Mouse (Mus musculus) heart, adult 2 months (tissue): ENCODE measurements around the gene Asb5. TPM values are rescaled to one million over a fixed set of nuclear protein-coding genes. Genes with fewer than 3 reads are reported as not detected.
"Not testable (repeated sequence)": the region's sequence is repeated elsewhere in the genome, so short reads cannot be mapped to it uniquely, and the experiment has no call there.

Experiments used
- DNase-seq, 2 experiments: peaks; one replicate each; pipeline ENCODE4 v3.0.0; 2021
- H3K27ac ChIP-seq: fragments of 200-600 bp; 2 replicates; pipeline ENCODE4 v1.8.1; 2022
- H3K27me3 ChIP-seq: fragments of 200-500 bp; 2 replicates; pipeline ENCODE4 v1.6.1; 2012; ENCODE audit warnings: mild to moderate bottlenecking, low read length, inconsistent platforms, mixed read lengths; ENCODE audit not compliant: control insufficient read depth, insufficient read depth
- H3K36me3 ChIP-seq: fragments of 200-500 bp; 2 replicates; pipeline ENCODE4 v1.6.1; 2012; ENCODE audit warnings: low read length, inconsistent platforms; ENCODE audit not compliant: control insufficient read depth, insufficient read depth
- H3K4me1 ChIP-seq: fragments of 200-500 bp; 2 replicates; pipeline ENCODE4 v1.6.1; 2011; ENCODE audit warnings: low read length; ENCODE audit not compliant: control insufficient read depth, insufficient read depth
- H3K4me3 ChIP-seq: fragments of 200-600 bp; 2 replicates; pipeline ENCODE4 v1.8.1; 2022
- H3K79me2 ChIP-seq: fragments of 200-500 bp; replicated peaks from 2 replicates; pipeline ENCODE4 v1.6.1; 2012; ENCODE audit warnings: mild to moderate bottlenecking, inconsistent platforms, low read length, moderate library complexity, mixed read lengths; ENCODE audit not compliant: control insufficient read depth, insufficient read depth
- H3K9ac ChIP-seq: fragments of 200-500 bp; 2 replicates; pipeline ENCODE4 v1.6.1; 2012; ENCODE audit warnings: low read depth, mild to moderate bottlenecking, control low read depth, inconsistent platforms, low read length, mixed read lengths
- CTCF ChIP-seq: fragments of 200-600 bp; IDR thresholded peaks from 2 replicates; pipeline ENCODE4 v1.8.1; 2022; ENCODE audit warnings: antibody characterized with exemption, mild to moderate bottlenecking, moderate library complexity
- EP300 ChIP-seq: fragments of 200-500 bp; IDR thresholded peaks from 2 replicates; pipeline ENCODE4 v1.6.1; 2011; ENCODE audit warnings: low read depth, low read length, control low read depth; ENCODE audit not compliant: insufficient read depth
- POLR2A ChIP-seq: fragments of 200-500 bp; IDR thresholded peaks from 2 replicates; pipeline ENCODE4 v1.6.1; 2011; ENCODE audit warnings: mild to moderate bottlenecking, low read depth, low read length, control low read depth; ENCODE audit not compliant: insufficient read depth
- WGBS: fragments of 180-500 bp; shearing (Covaris S2); methylation state at CpG from one replicate; pipeline ENCODE4 v1.1.7; 2018; 5-methylcytosine and 5-hydroxymethylcytosine counted together
- intact Hi-C: fragments of 180-260 bp; cut with DNase I; formaldehyde crosslinking; loops from one replicate; pipeline ENCODE4 v1.15.1; 2025
- polyA plus RNA-seq: library from polyadenylated mRNA; depleted of rRNA; stranded (reverse); fragments of >200 nt; gene quantifications from 2 replicates; pipeline ENCODE4 v1.2.3, GENCODE M21; 2012
- total RNA-seq, 2 experiments: library from RNA; stranded (reverse); gene quantifications; 2 replicates each; pipeline ENCODE4 v1.2.3; 2021

Gene Asb5
- total and polyA plus RNA-seq, 3 experiments: 18.6 to 25.4 (median 22.6) TPM

GRCm38 (mm10) chr8:54508814-54509213 lies 20.6 kb upstream of the Asb5 start:
- intact Hi-C loops: loop anchor here (2.0 to 10.0 kb wide), 2 partner anchors 196 to 1976 kb away; no protein-coding TSS in a partner anchor
- Histone ChIP-seq H3K27me3 (no peaks in the 10 kb centered on the region), H3K79me2 (no peaks in the 10 kb centered on the region), H3K36me3 (no peaks in the 10 kb centered on the region), H3K4me3 (no peak overlapping the region), H3K9ac (no peak overlapping the region), H3K27ac (no peak overlapping the region), H3K4me1 (peaks cover 1% of the 10 kb centered on the region)
- TF ChIP-seq CTCF: no peak
- TF ChIP-seq POLR2A: no peak
- no peak for TF ChIP-seq EP300
- no peak for DNase-seq
- 6% methylated on average over 9 of the region's 11 CpGs for WGBS

- no peak for TF ChIP-seq EP300
- no peak for TF ChIP-seq CTCF
- TF ChIP-seq POLR2A: no peak
- 6% methylated on average over 10 of the region's 10 CpGs for WGBS
- H3K27ac ChIP-seq: no peak overlapping the region
- H3K4me3 ChIP-seq: no peak overlapping the region
- no peak for DNase-seq
- H3K36me3 ChIP-seq: no peaks in the 10 kb centered on the region
- H3K27me3 ChIP-seq: no peaks in the 10 kb centered on the region
- H3K4me1 ChIP-seq: peaks cover 1% of the 10 kb centered on the region
- intact Hi-C loops: loop anchor here (2.0 to 10.0 kb wide), 2 partner anchors 196 to 1976 kb away; no protein-coding TSS in a partner anchor
- no peaks in the 10 kb centered on the region for H3K79me2 ChIP-seq
- H3K9ac ChIP-seq: no peak overlapping the region
Measured at GRCm38 (mm10) chr8:54509221-54509721, 20.1 kb upstream of the Asb5 start.

- H3K9ac ChIP-seq: no peak overlapping the region
- H3K4me3 ChIP-seq: no peak overlapping the region
- H3K4me1 ChIP-seq: peaks cover 1% of the 10 kb centered on the region
- TF ChIP-seq CTCF (no peak), EP300 (no peak), POLR2A (no peak)
- WGBS: 57% methylated on average over 3 of the region's 3 CpGs
- H3K27ac ChIP-seq: no peak overlapping the region
- no peaks in the 10 kb centered on the region for H3K27me3 ChIP-seq
- no peaks in the 10 kb centered on the region for H3K79me2 ChIP-seq
- intact Hi-C loops: no loop called here
- H3K36me3 ChIP-seq: no peaks in the 10 kb centered on the region
- no peak for DNase-seq
Measured at GRCm38 (mm10) chr8:54511791-54512190, 17.6 kb upstream of the Asb5 start.

- H3K4me1 ChIP-seq, H3K9ac ChIP-seq, intact Hi-C loops, H3K27ac ChIP-seq, H3K4me3 ChIP-seq, H3K79me2 ChIP-seq, H3K27me3 ChIP-seq, DNase-seq, H3K36me3 ChIP-seq: not testable (repeated sequence)
- 80% methylated on average over 5 of the region's 5 CpGs for WGBS
Measured at GRCm38 (mm10) chr8:54512200-54512599, 17.2 kb upstream of the Asb5 start.

- H3K79me2 ChIP-seq: no peaks in the 10 kb centered on the region
- no peak for DNase-seq
- intact Hi-C loops: no loop called here
- H3K27me3 ChIP-seq: no peaks in the 10 kb centered on the region
- H3K4me1 ChIP-seq: no peaks in the 10 kb centered on the region
- no peak overlapping the region for H3K4me3 ChIP-seq
- WGBS: 78% methylated on average over 10 of the region's 10 CpGs
- no peak for TF ChIP-seq CTCF
- no peak for TF ChIP-seq EP300
- no peak for TF ChIP-seq POLR2A
- no peak overlapping the region for H3K9ac ChIP-seq
- peaks cover 3% of the 10 kb centered on the region for H3K36me3 ChIP-seq
- no peak overlapping the region for H3K27ac ChIP-seq
Measured at GRCm38 (mm10) chr8:54518756-54519460, 10.5 kb upstream of the Asb5 start.

GRCm38 (mm10) chr8:54520516-54520915 lies 8.9 kb upstream of the Asb5 start:
- WGBS: 81% methylated on average over 4 of the region's 4 CpGs
- Histone ChIP-seq H3K36me3 (peaks cover 4% of the 10 kb centered on the region), H3K4me3 (no peak overlapping the region), H3K27me3 (no peaks in the 10 kb centered on the region), H3K9ac (no peak overlapping the region), H3K4me1 (no peaks in the 10 kb centered on the region), H3K79me2 (no peaks in the 10 kb centered on the region), H3K27ac (no peak overlapping the region)
- intact Hi-C loops: no loop called here
- TF ChIP-seq CTCF (no peak), POLR2A (no peak), EP300 (no peak)
- no peak for DNase-seq
